Mouse (Mus musculus) adrenal gland (tissue): ENCODE measurements around the gene Psmd8.
"Not testable (repeated sequence)": the region's sequence is repeated elsewhere in the genome, so short reads cannot be mapped to it uniquely, and the experiment has no call there.

ENCODE experiments used
- intact Hi-C: fragments of 180-260 bp; cut with DNase I; formaldehyde crosslinking; loops from one replicate; pipeline ENCODE4 v1.15.1; 2025

Gene Psmd8

DNA sequence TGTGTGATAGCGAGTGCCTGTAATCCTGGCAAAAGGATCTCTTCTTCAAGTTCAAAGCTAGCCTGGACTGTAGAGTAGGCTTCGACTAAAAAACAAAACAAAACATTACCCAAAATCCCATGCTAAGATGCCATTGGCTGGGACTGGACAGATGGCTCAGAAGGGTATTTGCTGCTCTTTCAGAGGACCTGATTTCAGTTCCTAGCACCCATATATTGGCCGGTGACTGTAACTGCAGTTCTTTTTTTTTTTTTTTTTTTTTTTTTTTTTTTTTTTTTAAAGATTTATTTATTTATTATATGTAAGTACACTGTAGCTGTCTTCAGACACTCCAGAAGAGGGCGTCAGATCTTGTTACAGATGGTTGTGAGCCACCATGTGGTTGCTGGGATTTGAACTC lies 41.3 kb downstream of the Psmd8 start:
- intact Hi-C loops: not testable (repeated sequence)

DNA sequence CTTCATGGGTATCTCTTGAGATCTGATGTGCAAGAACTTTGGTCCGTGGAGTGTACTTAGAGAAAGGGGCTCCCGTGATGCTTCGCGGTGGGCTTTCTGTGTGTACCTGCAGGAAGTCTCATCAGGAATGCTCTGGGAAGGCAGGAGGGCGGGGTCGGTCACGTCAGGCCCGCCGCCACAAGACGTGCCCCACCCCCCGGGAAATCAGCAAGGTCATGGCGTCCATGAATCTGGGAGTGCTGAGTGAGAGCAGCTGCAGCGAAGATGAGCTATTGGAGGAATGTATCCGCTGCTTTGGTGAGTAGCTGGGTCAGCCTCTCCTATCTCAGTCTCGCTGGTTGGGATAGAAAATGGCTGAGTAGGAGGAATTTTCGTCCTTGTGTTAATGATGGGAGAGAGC lies 43.1 kb downstream of the Psmd8 start:
- intact Hi-C loops: no loop called here

GRCm38 (mm10) chr7:29134693-29135386 lies 45.7 kb downstream of the Psmd8 start, which contains the start of gene Rasgrp4:
Rasgrp4 (plus strand) TSS chr7:29134851.
- intact Hi-C loops: no loop called here

- intact Hi-C loops: no loop called here
Measured at GRCm38 (mm10) chr7:29134230-29134629, 46.3 kb downstream of the Psmd8 start.

- intact Hi-C loops: loop anchor here (5.0 kb wide), 3 partner anchors 39 to 169 kb away; no protein-coding TSS in a partner anchor
Measured at GRCm38 (mm10) chr7:29128725-29129124, 51.8 kb downstream of the Psmd8 start.

- intact Hi-C loops: loop anchor here (5.0 kb wide), 3 partner anchors 41 to 171 kb away; no protein-coding TSS in a partner anchor
Measured at GRCm38 (mm10) chr7:29126173-29126915, 54.2 kb downstream of the Psmd8 start.

- intact Hi-C loops: loop anchor here (5.0 kb wide), 3 partner anchors 42 to 172 kb away; no protein-coding TSS in a partner anchor
Measured at GRCm38 (mm10) chr7:29124970-29125369, 55.5 kb downstream of the Psmd8 start, which contains the start of gene Ryr1. Ryr1 (minus strand) TSS chr7:29125179.
